Mouse (Mus musculus) midbrain, embryonic 12.5 days (tissue): ENCODE data around the gene Zbtb8os. TPM values are rescaled to one million over a fixed set of nuclear protein-coding genes. Genes with fewer than 3 reads are reported as not detected.

Source experiments
- ATAC-seq: fragments of 200-750 bp; cut with Nextera tagmentation; 2 replicates; pipeline ENCODE4 v1.8.0; 2017; ENCODE audit warnings: low read depth, moderate TSS enrichment, moderate library complexity; ENCODE audit not compliant: low FRiP score
- H3K27ac ChIP-seq: fragments of 300-500 bp; sonication (generic); replicated peaks from 2 replicates; pipeline ENCODE4 v1.5.1; 2016; ENCODE audit warnings: mild to moderate bottlenecking
- H3K27me3 ChIP-seq: fragments of 300-500 bp; sonication (generic); 2 replicates; pipeline ENCODE4 v1.6.1; 2016; ENCODE audit warnings: mild to moderate bottlenecking
- H3K36me3 ChIP-seq: fragments of 300-500 bp; sonication (generic); 2 replicates; pipeline ENCODE4 v1.6.1; 2016
- H3K4me1 ChIP-seq: fragments of 300-500 bp; sonication (generic); 2 replicates; pipeline ENCODE4 v1.6.1; 2016
- H3K4me2 ChIP-seq: fragments of 300-500 bp; sonication (generic); replicated peaks from 2 replicates; pipeline ENCODE4 v1.6.1; 2016; ENCODE audit warnings: mild to moderate bottlenecking, moderate library complexity
- H3K4me3 ChIP-seq: fragments of 300-500 bp; sonication (generic); 2 replicates; pipeline ENCODE4 v1.5.1; 2016; ENCODE audit warnings: mild to moderate bottlenecking
- H3K9ac ChIP-seq: fragments of 300-500 bp; sonication (generic); replicated peaks from 2 replicates; pipeline ENCODE4 v1.6.1; 2016; ENCODE audit warnings: mild to moderate bottlenecking, moderate library complexity
- H3K9me3 ChIP-seq: fragments of 300-500 bp; sonication (generic); 2 replicates; pipeline ENCODE4 v1.6.1; 2016; ENCODE audit warnings: mild to moderate bottlenecking
- WGBS: fragments of 180-500 bp; shearing (Covaris S2); methylation state at CpG from one replicate; pipeline ENCODE4 v1.1.7; 2016; 5-methylcytosine and 5-hydroxymethylcytosine counted together
- polyA plus RNA-seq: library from polyadenylated mRNA; unstranded; fragments of >200 nt; fragmentation: Nextera tagmentation; extraction: Ambion mirVana; gene quantifications from 2 replicates; pipeline ENCODE4 v1.2.1, GENCODE M21; 2016

The Zbtb8os gene
- polyA plus RNA-seq, 1 experiment from 2014 or later, result 36.4 TPM

DNA sequence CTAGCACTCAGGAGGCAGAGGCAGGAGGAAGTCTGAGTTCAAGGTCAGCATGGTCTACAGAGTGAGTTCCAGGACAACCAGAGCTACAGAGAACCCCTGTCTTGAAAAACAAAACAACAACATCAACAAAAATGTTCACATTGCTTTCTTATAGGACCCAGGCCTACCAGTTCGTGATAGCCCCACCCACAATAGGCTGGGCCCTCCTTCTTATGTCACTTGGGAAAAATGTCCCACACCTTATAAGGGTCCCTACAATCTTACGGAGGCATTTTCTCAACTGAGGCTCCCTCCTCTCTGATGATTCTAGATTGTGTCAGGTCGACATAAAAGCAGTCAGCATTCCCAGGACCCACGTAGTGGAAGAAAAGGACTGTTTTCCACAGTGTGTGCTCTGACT, 64.3 kb downstream of the Zbtb8os start:
- H3K27ac ChIP-seq, result no peak overlapping the region
- H3K4me2 ChIP-seq, result no peak overlapping the region
- no peaks in the 10 kb centered on the region for H3K4me1 ChIP-seq
- no peak overlapping the region for H3K9ac ChIP-seq
- WGBS, result 85% methylated on average over 4 of the region's 4 CpGs
- no peaks in the 10 kb centered on the region for H3K27me3 ChIP-seq
- H3K4me3 ChIP-seq, result no peak overlapping the region
- H3K9me3 ChIP-seq, result no peaks in the 10 kb centered on the region
- no peak for ATAC-seq
- H3K36me3 ChIP-seq, result no peaks in the 10 kb centered on the region

Other genes starting within 250 kb of the Zbtb8os start
- gene Tmem54, start 230.1 kb upstream of the Zbtb8os start, polyA plus RNA-seq, result 0.51 and 0.63 TPM in 2 replicates
- gene Hpca, start 213.7 kb upstream of the Zbtb8os start, polyA plus RNA-seq, result 3.6 and 4.0 TPM in 2 replicates
- gene Fndc5, start 198.7 kb upstream of the Zbtb8os start, polyA plus RNA-seq, result 1.3 and 1.8 TPM in 2 replicates
- gene S100pbp, start 146.0 kb upstream of the Zbtb8os start, polyA plus RNA-seq, result 28.4 and 31.3 TPM in 2 replicates
- 104 and 108 TPM in 2 replicates for gene Yars, start 145.9 kb upstream of the Zbtb8os start, polyA plus RNA-seq
- 5.2 and 6.3 TPM in 2 replicates for gene C77080, start 74.3 kb upstream of the Zbtb8os start, polyA plus RNA-seq
- 0.62 and 0.66 TPM in 2 replicates for gene Sync, start 48.1 kb upstream of the Zbtb8os start, polyA plus RNA-seq
- gene Rbbp4, start 325 bp upstream of the Zbtb8os start, polyA plus RNA-seq, result 497 and 529 TPM in 2 replicates
- gene Zbtb8a, start 42.4 kb downstream of the Zbtb8os start, polyA plus RNA-seq, result 12.1 and 12.2 TPM in 2 replicates
- gene Zbtb8b, start 105.2 kb downstream of the Zbtb8os start, polyA plus RNA-seq, result 4.1 and 5.0 TPM in 2 replicates
- 31.9 and 33.7 TPM in 2 replicates for gene Bsdc1, start 125.9 kb downstream of the Zbtb8os start, polyA plus RNA-seq
- gene Tssk3, start 155.3 kb downstream of the Zbtb8os start, polyA plus RNA-seq, result not detected in 2 replicates
- not detected in 2 replicates for gene Fam229a, start 155.5 kb downstream of the Zbtb8os start, polyA plus RNA-seq
- 2,082 and 2,101 TPM in 2 replicates for gene Marcksl1, start 177.9 kb downstream of the Zbtb8os start, polyA plus RNA-seq
- gene Hdac1, start 207.0 kb downstream of the Zbtb8os start, polyA plus RNA-seq, result 188 and 190 TPM in 2 replicates
- 3.7 and 3.8 TPM in 2 replicates for gene Lck, start 237.9 kb downstream of the Zbtb8os start, polyA plus RNA-seq
- gene Fam167b, start 242.9 kb downstream of the Zbtb8os start, polyA plus RNA-seq, result 0.54 TPM in 1 of 2 replicates, not detected in the other